Mouse (Mus musculus) lung, adult 2 months (tissue): ENCODE results near the gene Olfr1097. TPM values are rescaled to one million over a fixed set of nuclear protein-coding genes. Genes with fewer than 3 reads are reported as not detected.

ENCODE experiments used
- DNase-seq: peaks from one replicate; pipeline ENCODE4 v3.0.0; 2022
- H3K4me1 ChIP-seq: fragments of 200-500 bp; 2 replicates; pipeline ENCODE4 v1.6.1; 2011; ENCODE audit warnings: low read length; ENCODE audit not compliant: control insufficient read depth, insufficient read depth
- H3K4me3 ChIP-seq: fragments of 200-500 bp; replicated peaks from 2 replicates; pipeline ENCODE3; 2011; ENCODE audit warnings: low read depth, mild to moderate bottlenecking, control low read depth, low read length; ENCODE audit errors: extremely low read depth
- CTCF ChIP-seq: fragments of 200-500 bp; IDR thresholded peaks from 2 replicates; pipeline ENCODE4 v1.5.1; 2011; ENCODE audit warnings: mild to moderate bottlenecking, low read length, control low read depth; ENCODE audit not compliant: insufficient read depth
- POLR2A ChIP-seq: fragments of 200-500 bp; IDR thresholded peaks from 2 replicates; pipeline ENCODE4 v1.6.1; 2011; ENCODE audit warnings: low read depth, mild to moderate bottlenecking, control low read depth, low read length, borderline replicate concordance; ENCODE audit errors: extremely low read depth
- WGBS: fragments of 180-500 bp; shearing (Covaris S2); methylation state at CpG from one replicate; pipeline ENCODE4 v1.1.7; 2018; 5-methylcytosine and 5-hydroxymethylcytosine counted together
- polyA plus RNA-seq: library from polyadenylated mRNA; depleted of rRNA; stranded (reverse); fragments of >200 nt; gene quantifications from 2 replicates; pipeline ENCODE4 v1.2.3, GENCODE M21; 2012; rRNA removed

Olfr1097 gene
- polyA plus RNA-seq, result not detected in 2 replicates

GRCm38 (mm10) chr2:86892116-86892515 lies at the start of gene Olfr1097:
Gene Olfr1097, minus strand, starts transcription at chr2:86892216.
- TF ChIP-seq POLR2A (no peak), CTCF (no peak)
- Histone ChIP-seq H3K4me3 (no peak within 1 kb of the TSS), H3K4me1 (no peaks in the 10 kb centered on the region)
- WGBS, result 82% methylated on average over 1 of the region's 1 CpGs
- DNase-seq, result no peak

DNA sequence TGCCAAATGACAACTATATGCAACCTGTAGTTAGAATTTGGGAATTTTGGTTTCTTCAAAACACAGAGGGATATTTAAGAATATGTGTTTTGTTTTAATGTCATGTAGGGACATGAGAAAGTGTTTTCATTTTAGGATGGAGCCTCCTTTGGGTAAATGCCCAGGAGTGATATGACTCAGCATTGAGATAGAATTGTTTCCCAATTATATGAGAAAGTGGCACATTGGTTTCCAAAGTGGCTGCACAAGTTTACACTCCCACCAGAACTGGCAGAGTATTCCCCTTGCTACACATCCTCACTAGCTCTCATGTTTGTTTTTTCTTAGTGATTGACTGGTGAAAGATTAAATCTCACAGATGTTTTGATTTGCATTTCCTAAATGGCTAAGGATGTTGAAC lies 34.5 kb upstream of the Olfr1097 start:
- no peak for DNase-seq
- TF ChIP-seq CTCF (no peak), POLR2A (no peak)
- no peak overlapping the region for H3K4me3 ChIP-seq
- H3K4me1 ChIP-seq, result no peaks in the 10 kb centered on the region

DNA sequence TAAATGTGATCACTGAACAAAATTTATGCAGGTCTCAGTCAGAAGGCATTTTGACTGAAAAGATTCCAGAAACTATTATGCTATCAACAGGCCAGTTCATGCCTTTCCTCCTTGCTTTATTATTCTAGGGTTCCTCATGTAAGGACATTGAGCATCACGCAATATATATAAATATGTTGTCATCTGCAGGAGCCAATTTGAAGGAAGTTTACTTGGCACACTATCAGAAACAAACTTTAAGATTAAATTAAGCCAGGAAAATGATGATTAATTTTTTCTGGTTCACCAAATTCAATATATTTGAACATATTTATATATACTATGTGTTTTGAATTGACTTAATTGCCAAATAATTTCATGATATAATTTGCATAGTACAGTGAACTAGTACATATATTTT lies 32.4 kb upstream of the Olfr1097 start, which contains the start of gene Olfr1098:
Gene Olfr1098, minus strand, starts transcription at position 101 of the 400 bp plus-strand sequence.
- 74% methylated on average over 1 of the region's 1 CpGs for WGBS
- H3K4me3 ChIP-seq, result no peak within 1 kb of the TSS
- TF ChIP-seq CTCF (no peak), POLR2A (no peak)
- no peaks in the 10 kb centered on the region for H3K4me1 ChIP-seq
- DNase-seq, result no peak

DNA sequence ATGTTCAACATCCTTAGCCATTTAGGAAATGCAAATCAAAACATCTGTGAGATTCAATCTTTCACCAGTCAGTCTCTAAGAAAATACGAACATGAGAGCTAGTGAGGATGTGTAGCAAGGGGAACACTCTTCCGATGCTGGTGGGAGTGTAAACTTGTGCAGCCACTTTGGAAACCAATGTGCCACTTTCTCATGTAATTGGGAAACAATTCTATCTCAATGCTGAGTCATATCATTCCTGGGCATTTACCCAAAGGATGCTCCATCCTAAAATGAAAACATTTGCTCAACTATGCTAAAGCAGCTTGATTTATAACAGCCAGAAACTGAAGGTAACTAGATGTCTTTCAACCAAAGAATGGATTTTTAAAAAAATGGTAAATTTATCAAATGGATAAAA lies 13.6 kb upstream of the Olfr1097 start:
- WGBS, result 75% methylated on average over 2 of the region's 2 CpGs
- TF ChIP-seq POLR2A (no peak), CTCF (no peak)
- no peak for DNase-seq
- Histone ChIP-seq H3K4me1 (no peaks in the 10 kb centered on the region), H3K4me3 (no peak overlapping the region)

DNA sequence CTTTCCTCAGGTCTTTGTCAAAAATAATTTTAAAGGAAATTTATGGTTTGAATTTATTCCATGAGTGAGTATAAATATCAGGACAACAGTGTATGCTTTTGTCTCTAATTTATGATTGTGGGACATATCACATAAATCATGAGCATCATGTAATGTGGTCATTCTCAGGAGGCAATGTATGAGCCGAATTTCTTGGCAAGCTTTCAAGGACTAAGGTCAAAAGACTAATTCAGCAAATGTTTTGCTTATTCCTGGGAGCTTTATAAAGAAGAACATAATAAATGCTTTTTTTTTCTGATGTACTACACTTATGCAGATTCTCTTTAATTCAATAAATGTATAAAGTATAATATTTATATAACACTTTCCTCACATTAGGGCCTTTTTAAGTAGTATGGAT lies 17.3 kb downstream of the Olfr1097 start, which contains the start of gene Gm13723:
Gene Gm13723, minus strand, starts transcription at position 101 of the 400 bp plus-strand sequence.
- WGBS, result 39% methylated on average over 1 of the region's 1 CpGs
- no peaks in the 10 kb centered on the region for H3K4me1 ChIP-seq
- TF ChIP-seq CTCF, result no peak
- TF ChIP-seq POLR2A, result no peak
- H3K4me3 ChIP-seq, result no peak within 1 kb of the TSS
- DNase-seq, result no peak

DNA sequence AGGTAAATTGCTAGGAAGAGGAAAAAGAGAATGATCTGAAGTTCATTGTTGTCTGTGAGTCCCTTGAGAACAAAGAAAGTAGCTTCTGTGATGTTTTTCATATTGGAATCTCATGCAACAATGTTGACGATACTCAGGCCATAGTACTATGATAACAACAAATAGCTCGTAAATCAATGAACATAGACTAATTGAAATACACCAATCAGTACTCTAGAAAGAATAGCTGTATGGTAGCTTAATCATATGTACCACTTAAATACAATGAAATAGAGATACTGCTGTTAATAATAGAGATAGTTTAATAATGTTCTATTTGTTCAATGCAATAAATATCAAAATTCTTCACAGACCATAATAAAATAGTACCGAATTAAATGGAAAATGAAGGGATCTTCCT lies 40.4 kb downstream of the Olfr1097 start, which contains the start of gene Olfr1095:
Gene Olfr1095, minus strand, starts transcription at position 101 of the 400 bp plus-strand sequence.
- Histone ChIP-seq H3K4me1 (no peaks in the 10 kb centered on the region), H3K4me3 (no peak within 1 kb of the TSS)
- no peak for TF ChIP-seq CTCF
- TF ChIP-seq POLR2A, result no peak
- WGBS, result 86% methylated on average over 3 of the region's 3 CpGs
- DNase-seq, result no peak

Other genes starting within 250 kb of the Olfr1097 start
- not detected in 2 replicates for gene Olfr1085, start 230.2 kb downstream of the Olfr1097 start, polyA plus RNA-seq
- not detected in 2 replicates for gene Olfr1086, start 212.1 kb downstream of the Olfr1097 start, polyA plus RNA-seq
- gene Olfr1087, start 193.8 kb downstream of the Olfr1097 start, polyA plus RNA-seq, result not detected in 2 replicates
- gene Olfr1089, start 158.5 kb downstream of the Olfr1097 start, polyA plus RNA-seq, result not detected in 2 replicates
- gene Olfr1090, start 133.2 kb downstream of the Olfr1097 start, polyA plus RNA-seq, result not detected in 2 replicates
- not detected in 2 replicates for gene Olfr1093, start 109.7 kb downstream of the Olfr1097 start, polyA plus RNA-seq
- gene Olfr141, start 82.2 kb downstream of the Olfr1097 start, polyA plus RNA-seq, result not detected in 2 replicates
- not detected in 2 replicates for gene Olfr1094, start 67.6 kb downstream of the Olfr1097 start, polyA plus RNA-seq
- gene Olfr1095, start 40.5 kb downstream of the Olfr1097 start, polyA plus RNA-seq, result not detected in 2 replicates
- not detected in 2 replicates for gene Gm13723, start 17.4 kb downstream of the Olfr1097 start, polyA plus RNA-seq
- gene Olfr1098, start 32.3 kb upstream of the Olfr1097 start, polyA plus RNA-seq, result not detected in 2 replicates
- not detected in 2 replicates for gene Olfr1099, start 68.5 kb upstream of the Olfr1097 start, polyA plus RNA-seq
- not detected in 2 replicates for gene Olfr1100, start 87.7 kb upstream of the Olfr1097 start, polyA plus RNA-seq
- not detected in 2 replicates for gene Olfr1101, start 99.0 kb upstream of the Olfr1097 start, polyA plus RNA-seq
- gene Olfr1102, start 106.2 kb upstream of the Olfr1097 start, polyA plus RNA-seq, result not detected in 2 replicates
- not detected in 2 replicates for gene Olfr1104, start 134.9 kb upstream of the Olfr1097 start, polyA plus RNA-seq
- gene Olfr1105, start 144.3 kb upstream of the Olfr1097 start, polyA plus RNA-seq, result not detected in 2 replicates
- gene Olfr1106, start 160.1 kb upstream of the Olfr1097 start, polyA plus RNA-seq, result not detected in 2 replicates
- gene Olfr1107, start 183.6 kb upstream of the Olfr1097 start, polyA plus RNA-seq, result not detected in 2 replicates
- not detected in 2 replicates for gene Olfr1109, start 203.8 kb upstream of the Olfr1097 start, polyA plus RNA-seq
- gene Olfr259, start 222.4 kb upstream of the Olfr1097 start, polyA plus RNA-seq, result not detected in 2 replicates
- gene Olfr1110, start 248.1 kb upstream of the Olfr1097 start, polyA plus RNA-seq, result not detected in 2 replicates